Mouse (Mus musculus) kidney, embryonic 16.5 days (tissue): ENCODE data around the gene Clca3a1. TPM values are rescaled to one million over a fixed set of nuclear protein-coding genes. Genes with fewer than 3 reads are reported as not detected.

ENCODE experiments used
- ATAC-seq: fragments of 200-750 bp; cut with Nextera tagmentation; 2 replicates; pipeline ENCODE4 v1.8.0; 2017; ENCODE audit warnings: moderate TSS enrichment; ENCODE audit not compliant: low FRiP score, low TSS enrichment
- H3K27ac ChIP-seq: fragments of 300-500 bp; sonication (generic); 2 replicates; pipeline ENCODE4 v1.5.1; 2014; ENCODE audit warnings: low read length
- H3K27me3 ChIP-seq: fragments of 300-500 bp; sonication (generic); 2 replicates; pipeline ENCODE4 v1.6.1; 2014; ENCODE audit warnings: low read length, control low read depth, mixed read lengths; ENCODE audit not compliant: insufficient read depth
- H3K36me3 ChIP-seq: fragments of 300-500 bp; sonication (generic); 2 replicates; pipeline ENCODE4 v1.6.1; 2014; ENCODE audit warnings: low read length, control low read depth, mixed read lengths; ENCODE audit not compliant: insufficient read depth
- H3K4me1 ChIP-seq: fragments of 300-500 bp; sonication (generic); 2 replicates; pipeline ENCODE4 v1.6.1; 2014; ENCODE audit warnings: low read length, control low read depth, mixed read lengths; ENCODE audit not compliant: insufficient read depth
- H3K4me2 ChIP-seq: fragments of 300-500 bp; sonication (generic); replicated peaks from 2 replicates; pipeline ENCODE4 v1.6.1; 2014; ENCODE audit warnings: low read depth, low read length
- H3K4me3 ChIP-seq: fragments of 300-500 bp; sonication (generic); 2 replicates; pipeline ENCODE4 v1.5.1; 2014; ENCODE audit warnings: mild to moderate bottlenecking, low read length
- H3K9ac ChIP-seq: fragments of 300-500 bp; sonication (generic); replicated peaks from 2 replicates; pipeline ENCODE4 v1.6.1; 2014; ENCODE audit warnings: low read length
- H3K9me3 ChIP-seq: fragments of 300-500 bp; sonication (generic); 2 replicates; pipeline ENCODE4 v1.6.1; 2016; ENCODE audit warnings: low read length, control low read depth
- WGBS: fragments of 180-500 bp; shearing (Covaris S2); extraction: QIAGEN DNeasy Blood & Tissue Kit; methylation state at CpG from one replicate; pipeline ENCODE4 v1.1.7; 2014; 5-methylcytosine and 5-hydroxymethylcytosine counted together
- polyA plus RNA-seq: library from polyadenylated mRNA; unstranded; fragments of >200 nt; fragmentation: Nextera tagmentation; extraction: Ambion mirVana; gene quantifications from 2 replicates; pipeline ENCODE4 v1.2.1, GENCODE M21; 2015

Clca3a1 gene
- polyA plus RNA-seq, 1 experiment from 2014 or later = 13.9 TPM

- no peak for ATAC-seq
- peaks cover 28% of the 10 kb centered on the region for H3K36me3 ChIP-seq
- no peak overlapping the region for H3K9ac ChIP-seq
- H3K27ac ChIP-seq = no peak overlapping the region
- no peak overlapping the region for H3K4me3 ChIP-seq
- H3K4me2 ChIP-seq = no peak overlapping the region
- 83% methylated on average over 6 of the region's 6 CpGs for WGBS
- no peaks in the 10 kb centered on the region for H3K9me3 ChIP-seq
- H3K27me3 ChIP-seq = no peaks in the 10 kb centered on the region
- peaks cover 18% of the 10 kb centered on the region for H3K4me1 ChIP-seq
These were observed 49.1 kb downstream of the Clca3a1 start for GRCm38 (mm10) chr3:144711607-144712206.

GRCm38 (mm10) chr3:144708612-144709011, 52.2 kb downstream of the Clca3a1 start:
- no peaks in the 10 kb centered on the region for H3K4me1 ChIP-seq
- no peak for ATAC-seq
- H3K4me2 ChIP-seq = no peak overlapping the region
- H3K27me3 ChIP-seq = no peaks in the 10 kb centered on the region
- no peak overlapping the region for H3K27ac ChIP-seq
- no peak overlapping the region for H3K4me3 ChIP-seq
- H3K9me3 ChIP-seq = no peaks in the 10 kb centered on the region
- 88% methylated on average over 5 of the region's 5 CpGs for WGBS
- no peak overlapping the region for H3K9ac ChIP-seq
- H3K36me3 ChIP-seq = peaks cover 29% of the 10 kb centered on the region

GRCm38 (mm10) chr3:144703959-144704358, 56.8 kb downstream of the Clca3a1 start:
- Histone ChIP-seq H3K27me3 (no peaks in the 10 kb centered on the region), H3K4me1 (no peaks in the 10 kb centered on the region), H3K27ac (no peak overlapping the region), H3K4me3 (no peak overlapping the region), H3K4me2 (no peak overlapping the region), H3K36me3 (peaks cover 29% of the 10 kb centered on the region), H3K9me3 (no peaks in the 10 kb centered on the region), H3K9ac (no peak overlapping the region)
- 89% methylated on average over 6 of the region's 6 CpGs for WGBS
- no peak for ATAC-seq

GRCm38 (mm10) chr3:144698790-144699433, 61.9 kb downstream of the Clca3a1 start:
- H3K4me2 ChIP-seq = no peak overlapping the region
- H3K27ac ChIP-seq = no peak overlapping the region
- ATAC-seq = no peak
- H3K36me3 ChIP-seq = peaks cover 41% of the 10 kb centered on the region
- H3K9ac ChIP-seq = no peak overlapping the region
- whole genome bisulfite sequencing = 83% methylated on average over 5 of the region's 5 CpGs
- no peaks in the 10 kb centered on the region for H3K9me3 ChIP-seq
- no peaks in the 10 kb centered on the region for H3K4me1 ChIP-seq
- no peak overlapping the region for H3K4me3 ChIP-seq
- H3K27me3 ChIP-seq = no peaks in the 10 kb centered on the region

GRCm38 (mm10) chr3:144697942-144698341, 62.8 kb downstream of the Clca3a1 start:
- 90% methylated on average over 3 of the region's 3 CpGs for WGBS

GRCm38 (mm10) chr3:144697154-144697553, 63.6 kb downstream of the Clca3a1 start:
- H3K27ac ChIP-seq = no peak overlapping the region
- no peaks in the 10 kb centered on the region for H3K27me3 ChIP-seq
- H3K9me3 ChIP-seq = no peaks in the 10 kb centered on the region
- ATAC-seq = no peak
- peaks cover 49% of the 10 kb centered on the region for H3K36me3 ChIP-seq
- H3K4me1 ChIP-seq = no peaks in the 10 kb centered on the region
- WGBS = 72% methylated on average over 5 of the region's 5 CpGs
- no peak overlapping the region for H3K4me2 ChIP-seq
- H3K9ac ChIP-seq = no peak overlapping the region
- no peak overlapping the region for H3K4me3 ChIP-seq

More at GRCm38 (mm10) chr3:144697942-144698341, 62.8 kb downstream of the Clca3a1 start:
- no peak overlapping the region for H3K4me3 ChIP-seq
- H3K9ac ChIP-seq = no peak overlapping the region
- peaks cover 45% of the 10 kb centered on the region for H3K36me3 ChIP-seq
- H3K27me3 ChIP-seq = no peaks in the 10 kb centered on the region
- no peak overlapping the region for H3K4me2 ChIP-seq
- no peaks in the 10 kb centered on the region for H3K9me3 ChIP-seq
- H3K4me1 ChIP-seq = no peaks in the 10 kb centered on the region
- ATAC-seq = no peak
- H3K27ac ChIP-seq = no peak overlapping the region

GRCm38 (mm10) chr3:144694941-144695340, 65.8 kb downstream of the Clca3a1 start:
- no peak overlapping the region for H3K9ac ChIP-seq
- no peak for ATAC-seq

GRCm38 (mm10) chr3:144694040-144694439, 66.7 kb downstream of the Clca3a1 start:
- Histone ChIP-seq H3K4me2 (no peak overlapping the region), H3K4me1 (peaks cover 9% of the 10 kb centered on the region; the same call in 1 of the 2 replicates), H3K27ac (no peak overlapping the region), H3K9ac (no peak overlapping the region), H3K36me3 (peaks cover 46% of the 10 kb centered on the region), H3K27me3 (no peaks in the 10 kb centered on the region), H3K4me3 (no peak overlapping the region), H3K9me3 (no peaks in the 10 kb centered on the region)
- ATAC-seq = no peak
- WGBS = 92% methylated on average over 10 of the region's 10 CpGs

More at GRCm38 (mm10) chr3:144694941-144695340, 65.8 kb downstream of the Clca3a1 start:
- Histone ChIP-seq H3K4me3 (no peak overlapping the region), H3K4me1 (0 out of 2 replicates have a peak, but pooled peaks cover under 1% of the 10 kb centered on the region), H3K27me3 (no peaks in the 10 kb centered on the region), H3K4me2 (no peak overlapping the region), H3K27ac (no peak overlapping the region), H3K36me3 (peaks cover 46% of the 10 kb centered on the region), H3K9me3 (no peaks in the 10 kb centered on the region)
- 84% methylated on average over 7 of the region's 7 CpGs for WGBS

- no peak for ATAC-seq
- Histone ChIP-seq H3K36me3 (peaks cover 50% of the 10 kb centered on the region), H3K9ac (no peak overlapping the region), H3K27me3 (no peaks in the 10 kb centered on the region), H3K4me3 (no peak overlapping the region), H3K4me1 (peaks cover 9% of the 10 kb centered on the region; the same call in 1 of the 2 replicates), H3K27ac (no peak overlapping the region), H3K4me2 (no peak overlapping the region), H3K9me3 (no peaks in the 10 kb centered on the region)
- 46% methylated on average over 3 of the region's 3 CpGs for WGBS
These were observed 68.7 kb downstream of the Clca3a1 start for GRCm38 (mm10) chr3:144692052-144692451.

- Histone ChIP-seq H3K4me2 (no peak overlapping the region), H3K4me3 (no peak overlapping the region), H3K36me3 (peaks cover 27% of the 10 kb centered on the region), H3K4me1 (peaks cover 9% of the 10 kb centered on the region; the same call in 1 of the 2 replicates), H3K9ac (no peak overlapping the region), H3K27ac (no peak overlapping the region), H3K27me3 (no peaks in the 10 kb centered on the region), H3K9me3 (no peaks in the 10 kb centered on the region)
- WGBS = 23% methylated on average over 10 of the region's 11 CpGs
- peak; percentile 94 for ATAC-seq
These were observed 71.5 kb downstream of the Clca3a1 start for GRCm38 (mm10) chr3:144689236-144689635.
